Mouse (Mus musculus) liver, embryonic 11.5 days (tissue): ENCODE measurements around the gene Gpr45. TPM values are rescaled to one million over a fixed set of nuclear protein-coding genes. Genes with fewer than 3 reads are reported as not detected.

Source experiments
- ATAC-seq: fragments of 200-750 bp; cut with Nextera tagmentation; replicated peaks from 2 replicates; pipeline ENCODE4 v1.8.0; 2017; ENCODE audit warnings: moderate number of reproducible peaks, mild to moderate bottlenecking, moderate TSS enrichment, moderate library complexity; ENCODE audit not compliant: low FRiP score
- DNase-seq: peaks from one replicate; pipeline ENCODE4 v3.0.0-alpha.2; 2017; ENCODE audit warnings: low spot score
- H3K27ac ChIP-seq: fragments of 300-500 bp; sonication (generic); 2 replicates; pipeline ENCODE4 v1.5.1; 2014; ENCODE audit warnings: mild to moderate bottlenecking, low read depth, low read length, control low read depth
- H3K27me3 ChIP-seq: fragments of 300-500 bp; sonication (generic); replicated peaks from 2 replicates; pipeline ENCODE4 v1.6.1; 2014; ENCODE audit warnings: low read length, mixed read lengths; ENCODE audit not compliant: control insufficient read depth, insufficient read depth
- H3K36me3 ChIP-seq: fragments of 300-500 bp; sonication (generic); 2 replicates; pipeline ENCODE4 v1.6.1; 2014; ENCODE audit warnings: mild to moderate bottlenecking, low read length, moderate library complexity, mixed read lengths; ENCODE audit not compliant: control insufficient read depth, insufficient read depth
- H3K4me1 ChIP-seq: fragments of 300-500 bp; sonication (generic); replicated peaks from 2 replicates; pipeline ENCODE4 v1.6.1; 2014; ENCODE audit warnings: low read length, mixed read lengths; ENCODE audit not compliant: control insufficient read depth, insufficient read depth
- H3K4me2 ChIP-seq: fragments of 300-500 bp; sonication (generic); 2 replicates; pipeline ENCODE4 v1.6.1; 2014; ENCODE audit warnings: mild to moderate bottlenecking, control low read depth, moderate library complexity
- H3K4me3 ChIP-seq: fragments of 300-500 bp; sonication (generic); 2 replicates; pipeline ENCODE4 v1.5.1; 2014; ENCODE audit warnings: low read depth, low read length, control low read depth
- H3K9ac ChIP-seq: fragments of 300-500 bp; sonication (generic); 2 replicates; pipeline ENCODE4 v1.6.1; 2014; ENCODE audit warnings: low read depth, low read length, control low read depth
- H3K9me3 ChIP-seq: fragments of 300-500 bp; sonication (generic); 2 replicates; pipeline ENCODE4 v1.6.1; 2016; ENCODE audit warnings: low read length, inconsistent platforms, mixed read lengths; ENCODE audit not compliant: control insufficient read depth
- WGBS: fragments of 180-500 bp; shearing (Covaris S2); extraction: QIAGEN DNeasy Blood & Tissue Kit; methylation state at CpG from one replicate; pipeline ENCODE4 v1.1.7; 2014; 5-methylcytosine and 5-hydroxymethylcytosine counted together
- polyA plus RNA-seq: library from polyadenylated mRNA; unstranded; fragments of >200 nt; fragmentation: Nextera tagmentation; extraction: Ambion mirVana; gene quantifications from 2 replicates; pipeline ENCODE4 v1.2.1, GENCODE M21; 2014

Gpr45 gene
- 2.3 and 3.1 TPM in 2 replicates for polyA plus RNA-seq

DNA sequence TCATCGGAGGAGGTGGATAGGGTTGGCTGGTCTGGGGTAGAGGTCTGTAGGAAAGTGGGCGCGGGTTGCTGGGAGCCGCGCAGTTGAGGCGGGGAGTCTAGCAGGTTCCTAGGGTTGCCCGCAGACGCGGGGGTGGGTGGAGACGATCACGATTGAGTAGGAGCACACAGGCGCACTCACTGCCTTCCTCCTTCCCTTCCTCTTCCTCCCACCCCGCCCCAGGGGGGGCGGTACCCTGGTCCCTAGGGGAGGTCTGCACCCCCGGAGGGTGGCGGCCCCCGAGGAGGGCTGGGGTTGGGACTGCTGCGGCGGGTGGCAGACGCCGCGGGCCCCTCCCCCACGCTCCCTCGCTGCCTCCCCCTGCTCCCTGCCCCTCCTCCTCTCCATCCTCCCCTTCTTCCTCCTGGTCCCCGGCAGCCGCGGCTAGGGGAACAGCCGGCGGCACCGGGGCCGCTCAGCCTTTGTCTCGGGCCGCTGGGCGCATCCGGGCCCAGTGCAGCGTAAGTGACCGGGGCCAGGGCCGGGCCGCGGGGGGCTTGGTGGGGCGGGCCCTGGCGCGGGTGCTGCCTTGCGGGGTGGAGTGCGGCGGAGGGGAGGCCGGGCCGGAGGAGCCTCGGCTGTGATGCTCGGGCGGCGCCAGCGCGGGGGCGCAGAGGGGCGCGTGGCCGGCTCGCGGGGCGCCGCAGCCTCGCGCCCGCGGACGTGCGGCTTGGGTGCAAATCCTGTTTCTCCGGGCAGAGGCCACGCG lies at the start of gene Gpr45:
Gene Gpr45, plus strand, starts transcription at position 139 of the 748 bp plus-strand sequence.
- peak; percentile 41 for ATAC-seq
- H3K27me3 ChIP-seq, result peaks cover 30% of the 10 kb centered on the region
- DNase-seq, result peak; percentile 46
- H3K4me1 ChIP-seq, result no peaks in the 10 kb centered on the region; the same call in 1 of the 2 replicates
- peak within 1 kb of the TSS; percentile 81 for H3K4me2 ChIP-seq
- WGBS, result 1% methylated on average over 56 of the region's 71 CpGs
- no peaks in the 10 kb centered on the region for H3K36me3 ChIP-seq
- H3K27ac ChIP-seq, result no peak within 1 kb of the TSS
- H3K9ac ChIP-seq, result peak within 1 kb of the TSS; percentile 55
- peak within 1 kb of the TSS; percentile 66 for H3K4me3 ChIP-seq
- H3K9me3 ChIP-seq, result no peaks in the 10 kb centered on the region

DNA sequence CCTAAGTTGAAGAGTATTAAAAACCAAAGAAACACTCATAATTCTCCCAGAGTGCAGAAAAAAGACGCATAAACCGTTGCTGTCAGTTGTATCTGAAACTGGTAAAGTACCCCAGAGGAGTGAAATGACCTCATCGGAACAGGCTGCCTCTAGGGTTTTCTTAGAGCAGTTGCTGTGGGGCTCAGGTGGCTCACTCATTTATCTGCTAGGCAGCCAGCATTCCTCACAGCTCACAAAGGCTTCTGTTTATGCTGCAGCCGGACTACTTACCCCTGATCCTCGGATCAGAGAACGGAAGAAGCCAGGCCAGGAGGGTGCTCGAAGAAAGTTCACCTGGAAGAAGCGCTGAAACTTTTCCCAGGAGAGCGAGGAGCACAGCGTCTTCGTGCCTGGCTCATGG lies 47.5 kb upstream of the Gpr45 start:
- Histone ChIP-seq H3K36me3 (peaks cover 4% of the 10 kb centered on the region; the same call in 1 of the 2 replicates), H3K9ac (no peak overlapping the region), H3K9me3 (no peaks in the 10 kb centered on the region), H3K27ac (no peak overlapping the region), H3K4me2 (no peak overlapping the region), H3K4me1 (no peaks in the 10 kb centered on the region), H3K27me3 (no peaks in the 10 kb centered on the region), H3K4me3 (no peak overlapping the region)
- 90% methylated on average over 11 of the region's 11 CpGs for WGBS
- DNase-seq (no peak), ATAC-seq (no peak)

DNA sequence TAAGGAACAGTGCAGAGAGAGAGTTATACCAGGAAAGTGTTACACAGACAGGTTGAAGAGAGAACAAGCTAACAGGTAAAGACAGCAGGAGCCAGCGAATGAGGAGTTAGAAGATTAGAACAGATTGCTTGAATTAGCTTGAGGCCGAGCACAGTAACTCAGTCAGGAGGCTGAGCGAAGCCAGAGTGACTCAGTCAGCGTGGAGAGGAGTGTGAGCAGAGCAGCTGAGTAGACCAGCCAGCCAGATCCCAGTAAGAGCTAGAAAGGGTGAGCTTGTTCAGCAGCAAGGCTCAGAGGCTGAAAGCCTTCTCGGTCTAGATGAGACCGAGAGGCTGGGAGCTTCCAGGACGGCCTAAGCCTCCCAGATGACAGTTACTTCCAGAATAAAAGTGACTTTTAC lies 46.0 kb upstream of the Gpr45 start:
- WGBS, result 86% methylated on average over 7 of the region's 7 CpGs
- Histone ChIP-seq H3K27me3 (no peaks in the 10 kb centered on the region), H3K27ac (no peak overlapping the region), H3K9ac (no peak overlapping the region), H3K4me3 (no peak overlapping the region), H3K4me1 (no peaks in the 10 kb centered on the region), H3K4me2 (no peak overlapping the region), H3K9me3 (no peaks in the 10 kb centered on the region), H3K36me3 (peaks cover 4% of the 10 kb centered on the region; the same call in 1 of the 2 replicates)
- ATAC-seq, result no peak
- no peak for DNase-seq

DNA sequence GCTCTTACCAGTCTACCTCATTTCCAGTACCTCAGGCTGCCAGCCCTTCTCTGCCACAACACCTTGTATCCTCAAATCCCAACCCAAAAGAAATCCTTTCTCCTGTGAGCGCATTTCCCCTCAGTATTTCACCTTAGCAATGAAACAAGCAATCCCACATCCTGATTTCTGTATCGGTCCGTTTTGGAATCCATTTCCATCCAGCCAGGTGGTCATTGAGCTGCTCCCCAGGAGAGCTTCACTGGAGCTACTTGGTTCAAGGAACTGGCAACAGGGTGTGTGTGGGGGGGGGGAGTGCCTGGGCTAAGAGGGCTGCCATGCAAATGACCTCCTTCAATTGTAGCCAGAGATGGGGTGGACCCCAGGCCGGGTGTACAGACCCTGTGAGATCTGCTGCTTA lies 45.5 kb upstream of the Gpr45 start:
- Histone ChIP-seq H3K27me3 (no peaks in the 10 kb centered on the region), H3K4me1 (no peaks in the 10 kb centered on the region), H3K4me3 (no peak overlapping the region), H3K9ac (no peak overlapping the region), H3K9me3 (no peaks in the 10 kb centered on the region), H3K27ac (no peak overlapping the region), H3K36me3 (peaks cover 4% of the 10 kb centered on the region; the same call in 1 of the 2 replicates), H3K4me2 (no peak overlapping the region)
- WGBS, result 71% methylated on average over 4 of the region's 4 CpGs
- DNase-seq (no peak), ATAC-seq (no peak)

DNA sequence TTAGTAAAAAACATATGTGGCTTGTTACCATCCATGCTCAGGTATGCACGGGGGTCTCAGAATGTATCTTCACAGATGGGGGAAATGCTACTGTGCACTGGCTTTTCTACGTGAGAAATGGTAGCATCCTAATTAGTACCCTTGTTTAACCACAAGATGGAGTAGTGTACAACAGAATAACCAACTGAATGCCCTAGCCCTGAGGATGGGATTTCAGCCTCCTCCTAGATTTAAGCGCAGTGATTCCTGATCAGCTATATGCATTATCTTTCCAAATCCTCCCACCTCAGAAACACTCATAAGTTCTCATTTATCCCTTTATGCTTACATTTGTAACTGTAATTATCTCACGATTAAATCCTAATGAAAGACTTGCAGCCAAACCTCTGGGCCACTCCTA lies 37.6 kb upstream of the Gpr45 start:
- H3K9me3 ChIP-seq, result no peaks in the 10 kb centered on the region
- H3K27me3 ChIP-seq, result no peaks in the 10 kb centered on the region
- DNase-seq (no peak), ATAC-seq (no peak)
- no peaks in the 10 kb centered on the region for H3K4me1 ChIP-seq
- no peak overlapping the region for H3K27ac ChIP-seq
- H3K9ac ChIP-seq, result no peak overlapping the region
- 20% methylated on average over 4 of the region's 4 CpGs for WGBS
- no peak overlapping the region for H3K4me3 ChIP-seq
- H3K4me2 ChIP-seq, result no peak overlapping the region
- H3K36me3 ChIP-seq, result no peaks in the 10 kb centered on the region

DNA sequence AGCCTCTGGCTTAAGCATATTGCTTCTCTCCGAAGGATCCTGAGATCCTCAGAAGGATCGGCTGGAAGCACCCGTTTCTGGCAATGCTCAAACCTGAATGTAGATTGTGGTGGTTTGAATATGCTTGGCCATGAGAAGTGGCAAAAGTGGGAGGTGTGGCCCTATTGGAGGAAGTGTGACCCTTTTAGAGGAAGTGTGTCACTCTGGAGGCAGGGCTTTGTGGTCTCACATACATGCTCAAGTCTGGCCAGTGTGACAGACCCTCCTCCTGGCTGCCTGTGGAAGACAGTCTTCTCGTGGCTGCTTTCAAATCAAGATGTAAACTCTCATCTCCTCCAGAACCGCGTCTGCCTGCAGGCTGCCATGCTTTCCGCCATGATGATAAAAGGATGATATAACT lies 36.0 kb upstream of the Gpr45 start:
- no peaks in the 10 kb centered on the region for H3K36me3 ChIP-seq
- H3K9ac ChIP-seq, result no peak overlapping the region
- ATAC-seq (no peak), DNase-seq (no peak)
- H3K4me3 ChIP-seq, result no peak overlapping the region
- H3K27ac ChIP-seq, result no peak overlapping the region
- no peaks in the 10 kb centered on the region for H3K9me3 ChIP-seq
- no peaks in the 10 kb centered on the region for H3K4me1 ChIP-seq
- H3K27me3 ChIP-seq, result no peaks in the 10 kb centered on the region
- H3K4me2 ChIP-seq, result no peak overlapping the region
- WGBS, result 66% methylated on average over 7 of the region's 7 CpGs

DNA sequence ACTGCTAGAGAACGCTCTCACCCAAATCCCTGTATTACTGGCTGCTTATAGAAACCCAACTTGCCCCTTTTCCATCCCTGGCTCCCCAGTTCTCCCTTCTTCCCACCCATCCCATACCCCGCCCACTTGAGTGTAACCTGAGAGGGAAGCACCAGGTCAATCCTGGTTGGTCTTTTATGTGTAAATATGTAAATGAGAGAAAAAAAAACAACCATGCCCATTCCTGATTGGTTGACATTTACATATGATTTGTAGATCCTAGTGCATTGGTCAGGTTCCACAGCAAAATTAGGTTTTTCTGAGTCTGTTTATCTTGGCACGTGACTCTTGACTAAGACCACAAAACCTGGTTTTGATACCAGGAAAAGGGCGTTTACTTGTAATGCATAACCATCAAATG lies 34.8 kb upstream of the Gpr45 start:
- Histone ChIP-seq H3K27ac (no peak overlapping the region), H3K27me3 (no peaks in the 10 kb centered on the region), H3K36me3 (no peaks in the 10 kb centered on the region), H3K4me3 (no peak overlapping the region), H3K9me3 (no peaks in the 10 kb centered on the region), H3K4me2 (no peak overlapping the region), H3K4me1 (no peaks in the 10 kb centered on the region), H3K9ac (no peak overlapping the region)
- DNase-seq, result no peak
- no peak for ATAC-seq
- WGBS, result 22% methylated on average over 4 of the region's 4 CpGs

DNA sequence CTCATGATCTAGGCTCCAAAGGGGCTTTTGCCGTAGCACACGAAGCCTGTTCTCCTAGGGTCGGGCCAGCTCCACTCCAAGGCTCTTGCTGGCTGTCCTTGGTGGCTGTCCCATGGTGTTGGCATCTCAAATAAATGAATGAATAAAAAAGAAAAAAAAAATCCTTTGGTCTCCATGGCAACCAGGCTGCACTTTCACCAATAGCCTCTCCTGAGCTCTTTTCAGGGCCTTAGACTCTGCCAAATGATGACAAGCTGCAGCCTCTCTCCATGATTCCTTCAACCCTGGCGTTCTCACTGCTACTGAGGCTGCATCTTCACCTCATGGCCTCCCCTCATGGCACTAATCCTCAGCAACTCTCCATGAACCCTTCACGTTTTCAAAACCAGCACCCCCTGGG lies 28.7 kb upstream of the Gpr45 start:
- Histone ChIP-seq H3K27me3 (no peaks in the 10 kb centered on the region), H3K4me2 (no peak overlapping the region), H3K27ac (no peak overlapping the region), H3K4me1 (no peaks in the 10 kb centered on the region), H3K9me3 (no peaks in the 10 kb centered on the region), H3K4me3 (no peak overlapping the region), H3K9ac (no peak overlapping the region), H3K36me3 (no peaks in the 10 kb centered on the region)
- DNase-seq (no peak), ATAC-seq (no peak)
- WGBS, result 74% methylated on average over 5 of the region's 5 CpGs

DNA sequence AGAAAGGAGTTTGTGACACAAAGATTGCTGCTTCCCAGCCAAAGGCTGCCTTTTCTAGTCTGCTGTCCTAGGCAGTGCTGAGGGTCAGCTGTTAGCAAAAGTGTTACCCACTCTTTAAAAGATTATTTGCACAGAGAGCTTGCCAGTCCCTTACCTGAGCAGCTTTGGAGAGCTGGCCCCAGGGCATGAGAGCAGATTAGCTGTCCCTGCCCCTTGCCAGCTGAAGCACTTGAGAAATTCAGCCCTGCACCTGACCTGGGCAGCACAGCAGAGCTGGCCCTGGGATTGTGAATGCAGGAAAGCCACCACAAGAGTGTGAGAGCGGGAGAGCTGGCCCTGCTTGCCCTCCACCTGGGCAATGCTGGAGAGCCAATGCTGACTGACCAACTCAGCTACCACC lies 19.1 kb upstream of the Gpr45 start:
- no peak for ATAC-seq

More for the DNA sequence above, 19.1 kb upstream of the Gpr45 start:
- no peak overlapping the region for H3K4me2 ChIP-seq
- 58% methylated on average over 1 of the region's 1 CpGs for WGBS
- no peaks in the 10 kb centered on the region for H3K27me3 ChIP-seq
- H3K9me3 ChIP-seq, result no peaks in the 10 kb centered on the region
- DNase-seq, result no peak
- H3K9ac ChIP-seq, result no peak overlapping the region
- H3K36me3 ChIP-seq, result no peaks in the 10 kb centered on the region
- no peaks in the 10 kb centered on the region for H3K4me1 ChIP-seq
- no peak overlapping the region for H3K27ac ChIP-seq
- no peak overlapping the region for H3K4me3 ChIP-seq
